Mouse (Mus musculus) liver, embryonic 14.5 days (tissue): ENCODE data around the gene Eif4e1b. TPM values are rescaled to one million over a fixed set of nuclear protein-coding genes. Genes with fewer than 3 reads are reported as not detected.

ENCODE experiments used
- ATAC-seq: fragments of 200-750 bp; cut with Nextera tagmentation; 2 replicates; pipeline ENCODE4 v1.8.0; 2017; ENCODE audit warnings: moderate number of reproducible peaks, mild to moderate bottlenecking, moderate library complexity; ENCODE audit not compliant: insufficient read depth
- DNase-seq, 3 experiments: peaks; one replicate each; pipeline ENCODE4 v3.0.0-alpha.2; 2012 to 2013; ENCODE audit warnings: low read depth in 3 of 3, low spot score in 3 of 3
- H3K27ac ChIP-seq: fragments of 300-500 bp; sonication (generic); 2 replicates; pipeline ENCODE4 v1.5.1; 2014; ENCODE audit warnings: moderate library complexity, mild to moderate bottlenecking, control low read depth, inconsistent platforms
- H3K27me3 ChIP-seq: fragments of 300-500 bp; sonication (generic); 2 replicates; pipeline ENCODE4 v1.6.1; 2014; ENCODE audit warnings: mild to moderate bottlenecking, low read length, moderate library complexity; ENCODE audit not compliant: control insufficient read depth, insufficient read depth
- H3K36me3 ChIP-seq: fragments of 300-500 bp; sonication (generic); replicated peaks from 2 replicates; pipeline ENCODE4 v1.6.1; 2014; ENCODE audit warnings: low read depth; ENCODE audit not compliant: control insufficient read depth, insufficient read depth
- H3K4me1 ChIP-seq, 2 experiments: fragments of 200-500 bp in 1 of 2; fragments of 300-500 bp in 1 of 2; sonication (generic) in 1 of 2; replicated peaks; 2 replicates each; pipeline ENCODE4 v1.6.1; 2012 to 2014; ENCODE audit warnings: antibody characterized with exemption in 1 of 2, inconsistent platforms in 1 of 2, low read length in 1 of 2; ENCODE audit not compliant: control insufficient read depth in 2 of 2, insufficient read depth in 2 of 2
- H3K4me2 ChIP-seq: fragments of 300-500 bp; sonication (generic); 2 replicates; pipeline ENCODE4 v1.6.1; 2014; ENCODE audit warnings: low read depth, mild to moderate bottlenecking, control low read depth, moderate library complexity
- H3K4me3 ChIP-seq, 2 experiments: fragments of 200-500 bp in 1 of 2; fragments of 300-500 bp in 1 of 2; sonication (generic) in 1 of 2; 2 replicates each; pipeline ENCODE4 v1.5.1; 2012 to 2014; ENCODE audit warnings: low read depth in 2 of 2, low read length in 2 of 2, mild to moderate bottlenecking in 2 of 2, control low read depth in 1 of 2, inconsistent platforms in 1 of 2, moderate library complexity in 1 of 2; ENCODE audit not compliant: insufficient read depth in 1 of 2
- H3K9ac ChIP-seq: fragments of 300-500 bp; sonication (generic); replicated peaks from 2 replicates; pipeline ENCODE4 v1.6.1; 2014; ENCODE audit warnings: mild to moderate bottlenecking, control low read depth, moderate library complexity
- H3K9me3 ChIP-seq: fragments of 300-500 bp; sonication (generic); 2 replicates; pipeline ENCODE4 v1.6.1; 2016; ENCODE audit warnings: low read length, mixed read lengths; ENCODE audit not compliant: control insufficient read depth
- CTCF ChIP-seq: IDR thresholded peaks from 2 replicates; pipeline ENCODE4 v1.5.1; 2016; ENCODE audit warnings: antibody characterized with exemption, low read depth, control low read depth
- EP300 ChIP-seq: IDR thresholded peaks from 2 replicates; pipeline ENCODE4 v1.6.1; 2016; ENCODE audit warnings: antibody characterized with exemption, low read depth
- WGBS: fragments of 180-500 bp; shearing (Covaris S2); extraction: QIAGEN DNeasy Blood & Tissue Kit; methylation state at CpG from one replicate; pipeline ENCODE4 v1.1.7; 2014; ENCODE audit not compliant: insufficient replicate concordance; 5-methylcytosine and 5-hydroxymethylcytosine counted together
- polyA plus RNA-seq, 2 experiments: library from polyadenylated mRNA; depleted of rRNA in 1 of 2; stranded (reverse) in 1 of 2; unstranded in 1 of 2; fragments of >200 nt; fragmentation: Nextera tagmentation in 1 of 2; extraction: Ambion mirVana in 1 of 2; gene quantifications; 2 replicates each; pipeline versions ENCODE4 v1.2.1 to v1.2.3; 2012 to 2014

Eif4e1b gene
- polyA plus RNA-seq, 2 experiments: not detected

GRCm38 (mm10) chr13:54824111-54824931, 40.5 kb downstream of the Eif4e1b start:
- WGBS: 15% methylated on average over 25 of the region's 25 CpGs
- no peak overlapping the region for H3K4me2 ChIP-seq
- no peak overlapping the region for H3K27ac ChIP-seq
- no peak overlapping the region for H3K4me3 ChIP-seq
- H3K36me3 ChIP-seq: no peaks in the 10 kb centered on the region
- H3K9me3 ChIP-seq: no peaks in the 10 kb centered on the region
- TF ChIP-seq EP300 (no peak), CTCF (no peak)
- no peak for ATAC-seq
- H3K9ac ChIP-seq: no peak overlapping the region
- no peak for DNase-seq
- no peaks in the 10 kb centered on the region for H3K4me1 ChIP-seq
- H3K27me3 ChIP-seq: no peaks in the 10 kb centered on the region

GRCm38 (mm10) chr13:54827992-54828391, 44.2 kb downstream of the Eif4e1b start:
- no peak overlapping the region for H3K4me2 ChIP-seq
- no peaks in the 10 kb centered on the region for H3K27me3 ChIP-seq
- H3K27ac ChIP-seq: no peak overlapping the region
- TF ChIP-seq CTCF (no peak), EP300 (no peak)
- H3K9ac ChIP-seq: no peak overlapping the region
- no peak overlapping the region for H3K4me3 ChIP-seq
- ATAC-seq: no peak
- H3K9me3 ChIP-seq: no peaks in the 10 kb centered on the region
- WGBS: 33% methylated on average over 7 of the region's 7 CpGs
- DNase-seq: no peak
- H3K4me1 ChIP-seq: no peaks in the 10 kb centered on the region
- H3K36me3 ChIP-seq: no peaks in the 10 kb centered on the region

GRCm38 (mm10) chr13:54828508-54828907, 44.7 kb downstream of the Eif4e1b start:
- Histone ChIP-seq H3K27me3 (no peaks in the 10 kb centered on the region), H3K9me3 (no peaks in the 10 kb centered on the region), H3K36me3 (no peaks in the 10 kb centered on the region), H3K4me2 (no peak overlapping the region), H3K4me1 (no peaks in the 10 kb centered on the region), H3K4me3 (no peak overlapping the region), H3K27ac (no peak overlapping the region), H3K9ac (no peak overlapping the region)
- no peak for DNase-seq
- 40% methylated on average over 6 of the region's 6 CpGs for WGBS
- ATAC-seq: no peak
- no peak for TF ChIP-seq CTCF
- TF ChIP-seq EP300: no peak

GRCm38 (mm10) chr13:54829450-54829849, 45.7 kb downstream of the Eif4e1b start:
- H3K36me3 ChIP-seq: no peaks in the 10 kb centered on the region
- TF ChIP-seq CTCF (no peak), EP300 (no peak)
- no peak overlapping the region for H3K27ac ChIP-seq
- no peak overlapping the region for H3K9ac ChIP-seq
- ATAC-seq: no peak
- no peak overlapping the region for H3K4me2 ChIP-seq
- no peaks in the 10 kb centered on the region for H3K9me3 ChIP-seq
- no peak overlapping the region for H3K4me3 ChIP-seq
- H3K4me1 ChIP-seq: no peaks in the 10 kb centered on the region
- DNase-seq: no peak
- 8% methylated on average over 13 of the region's 13 CpGs for WGBS
- H3K27me3 ChIP-seq: no peaks in the 10 kb centered on the region

- Histone ChIP-seq H3K4me3 (no peak overlapping the region), H3K36me3 (no peaks in the 10 kb centered on the region), H3K27me3 (no peaks in the 10 kb centered on the region), H3K9ac (no peak overlapping the region), H3K4me2 (no peak overlapping the region), H3K9me3 (no peaks in the 10 kb centered on the region), H3K27ac (no peak overlapping the region), H3K4me1 (no peaks in the 10 kb centered on the region)
- no peak for DNase-seq
- TF ChIP-seq CTCF (no peak), EP300 (no peak)
- no peak for ATAC-seq
- 61% methylated on average over 14 of the region's 14 CpGs for WGBS
Observed at GRCm38 (mm10) chr13:54836351-54837030, 52.7 kb downstream of the Eif4e1b start.
